Mouse (Mus musculus) c-Kit-positive CD71-positive TER-119-positive erythroid progenitor cells, embryonic 14.5 days (primary cell): ENCODE results near the gene Gal3st2b.
"Not testable (repeated sequence)": the region's sequence is repeated elsewhere in the genome, so short reads cannot be mapped to it uniquely, and the experiment has no call there.

Source experiments
- DNase-seq: peaks from one replicate; pipeline ENCODE4 v3.0.0-alpha.2; 2013; ENCODE audit warnings: low spot score

The Gal3st2b gene

DNA sequence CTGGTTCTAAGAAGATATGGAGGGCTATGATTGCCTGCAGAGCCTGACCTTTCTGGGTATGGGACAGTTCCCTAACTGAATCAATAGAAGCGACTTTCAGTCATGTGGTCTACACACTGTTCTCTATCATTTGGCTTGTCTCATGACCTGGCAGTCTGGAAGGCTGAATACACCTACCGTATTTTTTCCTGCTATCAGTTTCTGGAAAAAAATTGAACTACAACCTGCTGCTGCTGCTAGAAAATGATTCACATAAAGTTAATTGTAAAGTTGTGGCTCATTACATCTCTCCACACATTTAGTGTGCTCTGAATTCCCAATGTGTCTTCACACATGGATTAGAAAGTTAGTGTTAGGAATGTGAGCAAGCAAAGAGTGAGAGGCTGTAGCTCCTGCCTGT, at the start of gene Gal3st2b:
Gal3st2b (plus strand) TSS at position 301 of the 400 bp plus-strand sequence.
- DNase-seq: not testable (repeated sequence)

GRCm38 (mm10) chr1:93871594-93872105, 46.5 kb upstream of the Gal3st2b start:
- DNase-seq: not testable (repeated sequence)

DNA sequence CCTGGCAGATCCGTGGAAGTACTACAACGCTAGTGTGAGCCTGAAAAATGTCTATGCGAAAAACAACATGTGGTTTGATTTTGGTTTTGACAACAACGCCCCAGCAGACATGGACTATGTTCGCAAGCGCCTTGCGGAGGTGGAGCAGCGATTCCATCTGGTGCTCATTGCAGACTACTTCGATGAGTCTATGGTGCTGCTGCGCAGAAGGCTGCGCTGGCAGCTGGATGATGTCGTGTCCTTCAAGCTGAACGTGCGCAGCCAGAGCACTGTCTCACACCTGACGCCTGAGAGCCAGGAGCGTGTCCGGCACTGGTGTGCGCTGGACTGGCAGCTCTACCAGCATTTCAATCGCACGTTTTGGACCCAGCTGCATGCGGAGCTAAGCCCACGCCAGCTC, 43.7 kb upstream of the Gal3st2b start:
- DNase-seq: not testable (repeated sequence)

GRCm38 (mm10) chr1:93881778-93882177, 36.3 kb upstream of the Gal3st2b start:
- DNase-seq: not testable (repeated sequence)

DNA sequence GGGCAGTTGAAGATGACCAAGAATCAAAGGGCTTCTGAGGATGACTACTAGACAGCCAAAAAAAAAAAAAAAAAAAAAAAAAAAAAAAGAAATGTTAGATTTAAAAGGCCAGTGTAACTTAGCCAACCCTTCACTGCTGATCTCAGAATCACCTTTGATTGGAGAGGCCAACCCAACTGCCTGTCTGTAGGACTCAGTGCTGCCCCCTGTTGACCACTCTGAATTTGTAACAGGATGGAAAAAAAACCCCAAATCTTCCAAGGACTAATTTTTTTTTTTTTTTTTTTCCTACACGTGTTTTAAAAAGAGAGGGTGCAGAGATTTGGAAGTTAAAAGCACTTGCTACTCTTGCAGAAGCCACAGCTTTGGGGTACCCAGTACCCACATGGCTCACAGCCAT, 27.2 kb upstream of the Gal3st2b start:
- DNase-seq: not testable (repeated sequence)

- not testable (repeated sequence) for DNase-seq
These were observed 20.7 kb upstream of the Gal3st2b start for GRCm38 (mm10) chr1:93897395-93897794.

DNA sequence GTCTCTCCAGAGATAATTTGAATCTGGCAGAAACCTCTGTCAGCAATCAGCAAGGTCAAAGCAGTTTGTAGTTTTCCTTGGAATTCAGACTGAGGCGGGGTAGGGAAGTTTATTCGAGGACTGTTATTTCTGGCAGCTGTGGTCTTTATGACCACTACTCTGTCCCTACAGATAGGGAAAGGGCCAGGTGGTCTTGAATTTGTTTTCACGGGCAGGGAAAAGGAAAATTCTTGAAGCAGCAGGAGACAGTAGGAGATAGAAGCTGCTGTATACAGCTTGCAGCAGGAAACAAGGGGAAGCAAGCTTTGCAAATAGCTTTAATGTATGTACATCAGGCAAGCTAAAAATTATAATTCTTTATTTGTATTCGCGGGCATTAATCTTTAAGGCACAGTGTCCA, 16.8 kb upstream of the Gal3st2b start:
- DNase-seq: not testable (repeated sequence)

GRCm38 (mm10) chr1:93906690-93907089, 11.4 kb upstream of the Gal3st2b start:
- not testable (repeated sequence) for DNase-seq

DNA sequence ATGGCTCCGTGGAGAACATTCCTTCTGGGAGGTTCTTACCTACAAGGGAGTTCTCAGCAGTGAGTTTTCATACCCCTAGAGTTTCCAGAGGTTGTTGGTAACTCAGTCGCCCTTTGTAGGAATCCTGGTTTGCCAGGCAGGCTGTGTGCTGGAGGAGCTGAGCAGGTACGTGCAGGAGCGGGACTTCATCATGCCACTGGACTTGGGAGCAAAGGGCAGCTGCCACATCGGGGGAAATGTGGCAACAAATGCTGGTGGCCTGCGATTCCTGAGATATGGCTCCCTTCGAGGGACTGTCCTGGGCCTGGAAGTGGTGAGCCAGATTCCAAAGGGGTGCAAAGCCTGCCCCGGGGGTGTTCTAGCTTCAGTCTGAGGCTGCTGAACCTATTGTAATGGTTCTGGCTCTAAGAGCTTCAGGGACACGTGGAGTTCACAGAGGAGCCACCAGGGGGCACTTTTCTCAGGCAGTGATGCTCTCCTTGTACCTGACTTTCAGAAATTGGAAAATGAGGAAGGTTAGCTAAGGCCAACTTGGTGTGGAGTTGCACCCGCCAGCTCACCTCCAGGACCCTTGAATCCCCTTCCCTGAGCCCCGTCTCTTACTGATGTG, 9.0 kb upstream of the Gal3st2b start:
- DNase-seq: not testable (repeated sequence)

GRCm38 (mm10) chr1:93911877-93912276, 6.2 kb upstream of the Gal3st2b start:
- not testable (repeated sequence) for DNase-seq

- not testable (repeated sequence) for DNase-seq
These were observed 951 bp upstream of the Gal3st2b start for GRCm38 (mm10) chr1:93917160-93917559.

GRCm38 (mm10) chr1:93918775-93919174, 664 bp downstream of the Gal3st2b start:
- DNase-seq: not testable (repeated sequence)

- not testable (repeated sequence) for DNase-seq
These were observed 1.2 kb downstream of the Gal3st2b start for GRCm38 (mm10) chr1:93919321-93919720.

GRCm38 (mm10) chr1:93922609-93923008, 4.5 kb downstream of the Gal3st2b start:
- DNase-seq: not testable (repeated sequence)

DNA sequence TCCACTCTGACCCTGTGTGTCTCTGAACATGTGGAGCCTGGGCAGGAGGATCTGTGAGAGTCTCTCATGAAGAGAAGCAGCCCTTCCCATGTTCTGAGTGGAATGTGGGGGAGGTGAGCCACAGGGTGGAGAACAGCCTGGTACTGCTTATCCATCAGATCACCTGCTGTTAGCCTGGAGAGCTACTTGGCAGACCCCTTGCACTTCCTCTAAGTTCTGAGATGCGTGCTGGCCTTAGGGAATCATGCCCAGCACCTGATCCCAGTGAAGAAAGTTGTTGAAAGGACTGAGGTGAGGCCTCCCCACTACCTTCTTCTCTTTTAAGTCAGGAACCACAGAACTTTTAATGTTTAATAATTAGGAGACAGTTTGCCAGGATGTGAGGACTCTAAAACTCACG, 5.0 kb downstream of the Gal3st2b start:
- not testable (repeated sequence) for DNase-seq

DNA sequence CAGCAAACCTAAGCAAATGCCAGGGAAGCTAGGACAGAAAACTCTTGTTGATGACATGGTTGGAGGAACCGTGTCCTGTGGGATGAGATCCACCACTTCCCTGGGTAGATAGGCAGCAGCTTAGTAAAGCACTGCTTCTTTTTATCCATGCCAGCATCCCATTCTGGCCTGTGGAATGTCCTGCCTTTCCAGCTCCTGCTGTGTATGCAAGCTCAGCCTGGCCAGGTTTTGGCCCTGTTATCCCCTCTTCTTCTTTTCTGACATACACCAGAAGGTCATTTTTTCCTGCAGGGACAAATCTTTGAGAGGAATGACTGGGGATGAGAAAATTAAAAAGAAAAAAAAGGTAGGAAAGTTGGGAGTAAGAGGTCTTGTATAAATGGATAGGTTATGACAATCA, 17.3 kb downstream of the Gal3st2b start:
- not testable (repeated sequence) for DNase-seq

GRCm38 (mm10) chr1:93937807-93938206, 19.7 kb downstream of the Gal3st2b start:
- DNase-seq: not testable (repeated sequence)

DNA sequence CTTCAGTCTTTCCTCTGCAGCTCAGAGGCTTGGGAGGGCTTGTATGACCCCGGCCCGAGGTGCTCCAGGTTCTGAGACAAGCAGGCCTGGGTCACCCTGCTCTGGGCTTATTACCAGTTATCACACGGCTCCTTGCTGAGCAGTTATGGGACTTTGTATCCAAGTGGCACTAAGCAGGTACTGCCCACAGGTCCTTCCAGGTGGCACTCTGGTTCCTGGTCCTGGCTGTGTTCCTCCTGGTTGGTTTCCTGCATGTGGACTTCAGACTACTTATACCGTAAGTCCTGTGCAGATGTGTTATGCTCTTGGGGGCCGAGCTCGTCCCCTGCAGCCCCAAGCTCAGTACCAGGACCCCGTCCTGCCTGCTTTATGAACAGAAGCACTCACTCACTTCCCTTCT, 20.3 kb downstream of the Gal3st2b start:
- DNase-seq: not testable (repeated sequence)

DNA sequence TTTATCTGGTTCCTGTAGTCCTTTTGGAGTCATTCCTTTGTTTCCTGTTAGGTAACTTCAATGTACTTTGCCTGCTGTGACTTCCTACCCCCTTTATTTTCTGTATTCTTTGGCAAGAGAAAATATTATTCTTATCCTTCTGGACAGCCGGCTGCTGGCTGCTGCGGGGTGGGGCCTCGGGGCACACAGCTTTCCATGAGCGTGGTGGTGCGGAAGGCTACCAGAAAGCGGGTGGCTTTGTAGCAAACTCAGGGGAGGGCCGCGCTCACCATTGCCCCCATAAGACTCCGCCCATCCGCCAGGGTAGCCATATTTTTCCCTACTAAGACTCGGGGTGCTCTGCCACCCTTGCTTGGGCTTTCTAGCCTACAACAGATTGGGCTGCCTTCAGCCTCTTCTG, 31.0 kb downstream of the Gal3st2b start:
- not testable (repeated sequence) for DNase-seq

DNA sequence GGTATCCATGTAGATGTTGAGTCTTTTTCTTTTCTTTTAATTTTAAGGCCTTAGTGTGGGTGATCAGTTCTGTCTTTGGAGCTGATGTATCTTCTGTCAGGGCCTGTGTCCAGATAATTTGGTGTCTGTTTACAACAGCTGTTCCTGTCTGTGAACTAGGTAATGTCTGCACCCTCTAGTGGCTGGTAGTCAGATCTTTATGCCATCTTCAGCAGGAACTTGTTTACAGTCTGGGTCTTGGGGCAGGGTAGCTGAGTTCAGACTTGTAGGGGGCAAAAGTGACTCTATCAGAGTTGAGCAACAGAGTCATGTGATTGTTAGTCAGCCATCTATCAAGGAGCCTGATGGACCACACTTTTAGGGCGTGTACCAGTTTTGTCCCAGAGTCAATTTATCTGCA, 48.4 kb downstream of the Gal3st2b start:
- not testable (repeated sequence) for DNase-seq

DNA sequence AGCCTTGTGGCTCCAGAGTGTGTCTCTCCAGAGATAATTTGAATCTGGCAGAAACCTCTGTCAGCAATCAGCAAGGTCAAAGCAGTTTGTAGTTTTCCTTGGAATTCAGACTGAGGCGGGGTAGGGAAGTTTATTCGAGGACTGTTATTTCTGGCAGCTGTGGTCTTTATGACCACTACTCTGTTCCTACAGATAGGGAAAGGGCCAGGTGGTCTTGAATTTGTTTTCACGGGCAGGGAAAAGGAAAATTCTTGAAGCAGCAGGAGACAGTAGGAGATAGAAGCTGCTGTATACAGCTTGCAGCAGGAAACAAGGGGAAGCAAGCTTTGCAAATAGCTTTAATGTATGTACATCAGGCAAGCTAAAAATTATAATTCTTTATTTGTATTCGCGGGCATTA, 52.3 kb downstream of the Gal3st2b start:
- not testable (repeated sequence) for DNase-seq

DNA sequence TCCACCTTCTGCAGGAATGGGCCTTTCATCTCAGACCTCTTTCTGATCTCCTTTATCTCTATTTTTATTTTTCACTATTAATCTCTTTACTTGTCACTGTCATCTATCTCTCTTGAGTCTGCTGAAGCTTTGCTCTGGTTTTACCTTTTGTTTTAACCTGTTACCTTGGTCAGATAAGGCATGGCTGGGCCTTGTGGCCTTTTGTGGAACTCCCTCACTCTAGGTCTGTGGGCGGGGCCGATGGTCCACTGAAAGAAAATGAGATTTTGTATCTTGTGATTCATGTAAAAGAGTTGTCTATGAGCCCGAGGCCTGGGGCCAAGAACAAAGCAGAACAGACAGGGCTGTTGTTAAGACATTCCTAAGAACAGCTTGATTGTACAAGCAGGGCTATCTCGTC, 52.7 kb downstream of the Gal3st2b start:
- not testable (repeated sequence) for DNase-seq

DNA sequence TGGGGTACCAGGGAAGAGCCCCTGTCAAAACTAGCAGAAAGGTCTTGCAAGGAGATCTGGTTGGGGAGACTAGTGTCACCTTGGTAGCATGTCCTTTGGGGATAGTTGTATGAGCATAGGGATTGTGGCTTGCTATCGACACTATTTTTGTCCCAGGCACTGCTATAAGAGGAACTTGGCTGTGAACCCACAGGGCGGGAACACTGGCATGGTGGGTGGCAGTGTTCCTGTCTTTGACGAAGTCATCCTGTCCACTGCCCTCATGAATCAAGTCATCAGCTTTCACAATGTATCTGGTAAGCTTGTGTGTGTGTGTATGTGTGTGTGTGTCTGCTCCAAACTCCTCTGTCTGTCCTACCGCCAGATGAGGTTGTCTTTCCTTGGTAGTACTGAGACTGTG, 57.7 kb downstream of the Gal3st2b start:
- DNase-seq: not testable (repeated sequence)

DNA sequence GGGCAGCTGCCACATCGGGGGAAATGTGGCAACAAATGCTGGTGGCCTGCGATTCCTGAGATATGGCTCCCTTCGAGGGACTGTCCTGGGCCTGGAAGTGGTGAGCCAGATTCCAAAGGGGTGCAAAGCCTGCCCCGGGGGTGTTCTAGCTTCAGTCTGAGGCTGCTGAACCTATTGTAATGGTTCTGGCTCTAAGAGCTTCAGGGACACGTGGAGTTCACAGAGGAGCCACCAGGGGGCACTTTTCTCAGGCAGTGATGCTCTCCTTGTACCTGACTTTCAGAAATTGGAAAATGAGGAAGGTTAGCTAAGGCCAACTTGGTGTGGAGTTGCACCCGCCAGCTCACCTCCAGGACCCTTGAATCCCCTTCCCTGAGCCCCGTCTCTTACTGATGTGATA, 60.2 kb downstream of the Gal3st2b start:
- not testable (repeated sequence) for DNase-seq
